Mouse (Mus musculus): Measurements from ENCODE around the gene Thg1l. TPM values are rescaled to one million over a fixed set of nuclear protein-coding genes. Genes with fewer than 3 reads are reported as not detected.
A peak's percentile ranks its signal among the peaks of the same experiment; 100 is the strongest.

Thg1l gene
- 9.8 and 10.9 TPM in 2 replicates for polyA plus RNA-seq (2016; fragmentation: Nextera tagmentation; extraction: Ambion mirVana)

DNA sequence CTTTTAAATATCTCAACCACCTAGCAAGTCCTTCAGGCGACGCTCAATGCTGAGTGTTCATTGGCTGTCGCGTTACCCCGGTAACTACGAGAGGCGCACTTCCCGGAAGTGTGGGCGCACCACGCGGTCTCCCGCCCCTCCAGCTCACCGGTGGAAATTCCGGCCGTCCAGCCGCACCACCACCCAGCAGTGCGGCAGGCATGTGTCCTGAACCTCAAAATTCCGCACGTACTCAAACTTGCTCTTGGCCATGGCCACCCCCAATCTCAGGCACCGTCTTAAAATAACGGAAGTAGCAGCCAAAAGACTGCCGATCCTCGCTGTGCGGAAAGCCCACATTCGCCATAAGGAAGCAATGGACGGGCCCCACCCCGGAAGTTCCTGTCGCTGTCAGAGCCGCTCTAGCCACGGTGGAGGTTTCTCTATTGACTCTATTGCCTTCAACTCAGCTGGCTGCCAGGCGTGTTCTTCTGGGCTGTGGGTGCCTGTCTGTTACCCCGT is at the start of gene Thg1l:
Gene Thg1l (minus strand): TSS at position 368 of the 501 bp plus-strand sequence.
- H3K4me2 ChIP-seq (replicated peaks) = peak within 1 kb of the TSS; percentile 57
- H3K9me3 ChIP-seq = no peaks in the 10 kb centered on the region
- H3K27me3 ChIP-seq (replicated peaks) = no peaks in the 10 kb centered on the region
- peak within 1 kb of the TSS; percentile 63 for H3K4me3 ChIP-seq
- H3K4me1 ChIP-seq = 0 out of 2 replicates have a peak, but pooled peaks cover 3% of the 10 kb centered on the region
- H3K27ac ChIP-seq = no peak within 1 kb of the TSS
- peaks cover 8% of the 10 kb centered on the region; the same call in 1 of the 2 replicates for H3K36me3 ChIP-seq
- peak; percentile 99 for ATAC-seq (ENCODE audit: low FRiP score, low read depth)
- H3K9ac ChIP-seq = peak within 1 kb of the TSS; percentile 44; the same call in 1 of the 2 replicates
- WGBS = under 1% methylated on average over 32 of the region's 32 CpGs

DNA sequence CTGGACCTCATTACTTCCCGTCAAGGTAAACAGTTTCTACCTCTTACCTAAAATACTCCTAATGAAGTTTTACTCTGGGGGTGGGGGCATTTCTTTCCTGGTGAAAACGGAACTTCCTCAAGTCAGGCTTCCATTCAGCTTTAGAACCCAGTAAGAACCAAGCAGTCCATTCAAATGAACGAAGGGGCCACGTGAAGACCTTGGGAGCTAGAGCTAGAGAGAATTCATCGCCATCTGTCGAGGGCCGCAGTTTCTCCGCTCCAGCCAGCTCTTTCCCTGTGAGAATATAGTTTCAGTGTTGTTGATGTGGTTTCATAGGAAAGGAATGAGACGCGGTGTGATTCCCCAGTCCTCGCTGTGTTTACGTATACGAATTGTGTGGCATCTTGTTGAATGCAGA is 36.8 kb upstream of the Thg1l start:
- no peak overlapping the region for H3K9ac ChIP-seq
- 55% methylated on average over 13 of the region's 13 CpGs for WGBS
- H3K4me2 ChIP-seq (replicated peaks) = peak overlapping the region; percentile 54
- no peaks in the 10 kb centered on the region for H3K27me3 ChIP-seq (replicated peaks)
- ATAC-seq (ENCODE audit: low FRiP score, low read depth) = no peak
- no peaks in the 10 kb centered on the region for H3K36me3 ChIP-seq
- no peak overlapping the region for H3K27ac ChIP-seq
- H3K4me1 ChIP-seq = peaks cover 5% of the 10 kb centered on the region; the same call in 1 of the 2 replicates
- no peaks in the 10 kb centered on the region for H3K9me3 ChIP-seq
- H3K4me3 ChIP-seq = no peak overlapping the region

DNA sequence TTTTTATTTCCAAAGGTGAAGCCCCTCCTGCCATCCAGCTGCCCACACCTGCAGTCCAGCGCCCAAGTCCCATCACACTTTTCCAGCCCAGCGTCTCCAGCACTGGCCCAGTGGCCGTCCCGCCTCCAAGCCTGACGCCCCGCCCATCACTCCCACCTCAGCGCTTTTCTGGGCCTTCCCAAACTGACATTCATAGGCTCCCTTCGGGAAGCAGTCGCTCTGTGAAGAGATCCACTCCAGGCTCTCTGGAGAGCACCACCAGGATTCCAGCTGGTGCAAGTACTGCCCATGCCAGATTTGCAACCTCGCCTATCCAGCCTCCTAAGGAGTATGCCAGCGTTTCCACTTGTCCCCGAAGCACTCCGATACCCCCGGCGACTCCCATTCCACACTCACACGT is 36.3 kb upstream of the Thg1l start:
- H3K36me3 ChIP-seq = no peaks in the 10 kb centered on the region
- H3K9me3 ChIP-seq = no peaks in the 10 kb centered on the region
- H3K27ac ChIP-seq = no peak overlapping the region
- H3K4me2 ChIP-seq (replicated peaks) = peak overlapping the region; percentile 54
- H3K9ac ChIP-seq = no peak overlapping the region
- no peak for ATAC-seq (ENCODE audit: low FRiP score, low read depth)
- H3K27me3 ChIP-seq (replicated peaks) = no peaks in the 10 kb centered on the region
- WGBS = 9% methylated on average over 16 of the region's 16 CpGs
- peaks cover 5% of the 10 kb centered on the region; the same call in 1 of the 2 replicates for H3K4me1 ChIP-seq
- peak overlapping the region; percentile 19 for H3K4me3 ChIP-seq

DNA sequence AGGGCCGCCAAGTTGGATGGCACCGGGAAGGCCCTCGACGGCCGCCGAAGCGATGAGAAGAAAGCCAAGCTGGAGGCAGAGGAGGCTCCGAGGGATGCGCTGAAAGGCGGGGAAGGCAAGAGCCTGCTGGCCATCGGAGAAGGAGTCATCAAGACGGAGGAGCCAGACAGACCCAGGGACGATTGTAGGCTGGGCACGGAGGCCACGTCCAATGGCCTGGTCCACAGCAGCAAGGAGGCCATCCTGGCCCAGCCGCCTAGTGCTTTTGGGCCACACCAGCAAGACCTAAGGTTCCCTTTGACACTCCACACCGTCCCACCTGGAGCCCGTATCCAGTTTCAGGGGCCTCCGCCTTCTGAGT is 25.6 kb upstream of the Thg1l start:
- H3K4me1 ChIP-seq = peaks cover 4% of the 10 kb centered on the region; the same call in 1 of the 2 replicates
- ATAC-seq (ENCODE audit: low FRiP score, low read depth) = peak; percentile 10; the same call in 1 of the 2 replicates
- 45% methylated on average over 19 of the region's 19 CpGs for WGBS

DNA sequence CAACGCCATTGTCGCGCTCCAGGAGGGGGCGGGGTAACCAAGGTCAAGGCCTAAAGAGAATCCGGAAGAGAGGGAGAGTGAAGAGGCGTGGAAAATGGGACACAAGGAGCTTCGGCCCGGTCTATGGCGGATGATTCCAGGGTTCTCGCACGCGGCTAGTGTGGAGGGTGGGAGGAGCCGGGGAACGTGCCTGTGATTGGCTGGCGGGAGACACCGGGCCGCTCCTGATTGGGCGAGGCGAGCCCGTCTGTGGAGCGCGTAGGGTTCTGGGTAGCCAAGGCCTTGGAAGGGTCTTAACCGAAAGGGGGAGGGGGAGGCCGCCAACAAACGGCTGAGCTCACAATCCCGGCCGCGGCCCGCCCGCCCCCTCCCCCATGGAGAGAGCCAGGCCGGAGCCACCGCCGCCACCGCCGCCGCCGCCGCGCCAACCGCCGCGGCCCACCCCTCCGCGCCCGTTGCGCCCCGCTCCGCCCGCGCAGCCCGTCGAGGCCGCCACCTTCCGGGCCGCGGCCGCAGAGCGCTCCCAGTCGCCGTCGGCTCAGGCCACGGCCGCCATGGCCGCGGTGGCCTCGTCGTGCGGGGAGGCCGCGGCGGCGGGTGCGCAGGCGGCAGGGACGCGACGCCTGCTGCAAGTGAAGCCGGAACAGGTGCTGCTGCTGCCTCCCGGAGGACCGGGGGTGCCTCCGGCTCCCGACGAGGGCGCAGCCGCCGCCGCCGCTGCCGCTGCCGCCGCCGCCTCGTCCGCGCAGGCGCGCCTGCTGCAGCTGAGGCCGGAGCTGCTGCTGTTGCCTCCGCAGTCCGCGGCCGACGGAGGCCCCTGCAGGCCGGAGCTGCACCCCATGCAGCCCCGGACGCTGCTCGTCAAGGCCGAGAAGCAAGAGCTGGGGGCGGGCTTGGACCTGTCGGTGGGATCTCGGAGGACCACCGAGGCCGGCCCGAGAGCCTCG is 24.9 kb upstream of the Thg1l start, which contains the start of gene Sox30:
Gene Sox30 (plus strand): TSS at position 365 of the 947 bp plus-strand sequence.
- Histone ChIP-seq H3K4me1 (peaks cover 4% of the 10 kb centered on the region; the same call in 1 of the 2 replicates), H3K27ac (no peak within 1 kb of the TSS), H3K36me3 (no peaks in the 10 kb centered on the region), H3K27me3 (replicated peaks) (no peaks in the 10 kb centered on the region; the same call in none of the 2 replicates), H3K4me2 (replicated peaks) (peak within 1 kb of the TSS; percentile 67), H3K4me3 (peak within 1 kb of the TSS; percentile 64), H3K9ac (peak within 1 kb of the TSS; percentile 78), H3K9me3 (peaks cover 3% of the 10 kb centered on the region; the same call in 1 of the 2 replicates)
- ATAC-seq (ENCODE audit: low FRiP score, low read depth) = peak; percentile 98
- 7% methylated on average over 96 of the region's 115 CpGs for WGBS

More for the DNA sequence above, 25.6 kb upstream of the Thg1l start:
- Histone ChIP-seq H3K27me3 (replicated peaks) (no peaks in the 10 kb centered on the region; the same call in none of the 2 replicates), H3K4me3 (peak overlapping the region; percentile 64), H3K36me3 (no peaks in the 10 kb centered on the region), H3K4me2 (replicated peaks) (peak overlapping the region; percentile 67), H3K9ac (peak overlapping the region; percentile 78), H3K27ac (no peak overlapping the region), H3K9me3 (peaks cover 3% of the 10 kb centered on the region; the same call in 1 of the 2 replicates)

DNA sequence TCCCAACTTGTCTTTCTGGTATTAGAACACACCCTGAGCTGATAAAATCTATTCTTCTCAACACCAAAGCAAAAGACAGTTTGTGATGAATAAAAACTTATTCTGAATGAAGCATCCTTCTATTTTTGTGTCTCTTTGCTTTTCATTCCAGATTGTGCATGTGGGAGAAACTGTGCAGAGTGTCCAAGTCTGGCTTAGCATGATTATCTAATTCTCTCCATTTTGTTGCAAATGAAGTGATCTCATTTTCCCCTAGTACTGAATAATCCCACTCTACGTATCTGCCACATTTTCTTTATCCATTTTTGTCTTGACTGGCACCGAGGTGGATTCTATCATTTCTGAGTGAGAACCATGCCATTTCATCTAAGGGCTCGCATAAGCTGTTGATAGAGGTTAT is 20.8 kb upstream of the Thg1l start:
- H3K9ac ChIP-seq = no peak overlapping the region
- peaks cover 3% of the 10 kb centered on the region; the same call in 1 of the 2 replicates for H3K9me3 ChIP-seq
- H3K4me3 ChIP-seq = no peak overlapping the region
- peaks cover 3% of the 10 kb centered on the region; the same call in 1 of the 2 replicates for H3K4me1 ChIP-seq
- H3K4me2 ChIP-seq (replicated peaks) = no peak overlapping the region
- no peaks in the 10 kb centered on the region; the same call in none of the 2 replicates for H3K27me3 ChIP-seq (replicated peaks)
- H3K27ac ChIP-seq = no peak overlapping the region
- ATAC-seq (ENCODE audit: low FRiP score, low read depth) = no peak
- WGBS = 83% methylated on average over 3 of the region's 3 CpGs
- no peaks in the 10 kb centered on the region for H3K36me3 ChIP-seq

DNA sequence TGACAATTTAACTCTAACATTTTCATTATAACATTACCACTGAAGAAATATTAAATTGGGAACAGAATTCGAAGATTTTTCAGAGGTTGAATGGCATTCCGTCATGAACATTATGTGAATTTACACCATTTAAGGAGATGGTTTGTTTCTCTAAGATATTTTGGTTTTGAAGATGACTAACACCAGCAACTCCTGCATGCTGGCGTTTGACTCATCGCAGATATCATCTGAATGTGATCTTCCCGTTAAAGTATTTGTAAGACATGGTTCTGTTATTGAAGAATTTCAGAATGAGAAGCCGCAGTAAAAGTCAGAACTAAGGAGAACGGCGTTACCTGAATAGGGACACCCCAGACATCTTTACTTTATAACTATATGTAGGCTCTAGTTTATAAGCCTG is 19.2 kb upstream of the Thg1l start:
- no peaks in the 10 kb centered on the region for H3K36me3 ChIP-seq
- H3K4me1 ChIP-seq = no peaks in the 10 kb centered on the region
- no peak overlapping the region for H3K4me2 ChIP-seq (replicated peaks)
- H3K9me3 ChIP-seq = no peaks in the 10 kb centered on the region
- H3K27ac ChIP-seq = no peak overlapping the region
- 93% methylated on average over 8 of the region's 8 CpGs for WGBS
- H3K9ac ChIP-seq = no peak overlapping the region
- ATAC-seq (ENCODE audit: low FRiP score, low read depth) = no peak
- no peaks in the 10 kb centered on the region for H3K27me3 ChIP-seq (replicated peaks)
- no peak overlapping the region for H3K4me3 ChIP-seq

DNA sequence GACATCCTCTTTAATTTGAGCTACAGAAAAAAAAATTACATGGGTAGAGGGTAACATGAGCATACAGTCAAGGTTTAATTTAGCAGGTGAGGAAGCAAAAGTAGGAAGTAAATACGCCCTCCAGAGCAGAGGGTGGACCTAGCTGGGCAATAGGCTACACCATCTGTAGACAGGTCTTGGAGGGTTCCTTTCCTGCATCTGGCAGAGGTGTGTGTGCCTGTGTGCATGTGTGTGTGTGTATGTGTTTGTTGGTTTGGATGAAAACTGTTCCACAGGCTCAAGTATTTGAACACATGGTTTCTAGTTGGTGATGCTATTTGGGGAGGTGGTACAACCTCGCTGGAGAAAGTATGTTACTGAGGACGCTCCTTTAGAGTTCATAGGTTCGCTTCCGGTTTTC is 18.3 kb upstream of the Thg1l start:
- H3K4me1 ChIP-seq = no peaks in the 10 kb centered on the region
- no peaks in the 10 kb centered on the region for H3K27me3 ChIP-seq (replicated peaks)
- H3K27ac ChIP-seq = no peak overlapping the region
- no peaks in the 10 kb centered on the region for H3K36me3 ChIP-seq
- no peak for ATAC-seq (ENCODE audit: low FRiP score, low read depth)
- no peak overlapping the region for H3K4me2 ChIP-seq (replicated peaks)
- no peaks in the 10 kb centered on the region for H3K9me3 ChIP-seq
- 89% methylated on average over 5 of the region's 5 CpGs for WGBS
- no peak overlapping the region for H3K9ac ChIP-seq
- no peak overlapping the region for H3K4me3 ChIP-seq

DNA sequence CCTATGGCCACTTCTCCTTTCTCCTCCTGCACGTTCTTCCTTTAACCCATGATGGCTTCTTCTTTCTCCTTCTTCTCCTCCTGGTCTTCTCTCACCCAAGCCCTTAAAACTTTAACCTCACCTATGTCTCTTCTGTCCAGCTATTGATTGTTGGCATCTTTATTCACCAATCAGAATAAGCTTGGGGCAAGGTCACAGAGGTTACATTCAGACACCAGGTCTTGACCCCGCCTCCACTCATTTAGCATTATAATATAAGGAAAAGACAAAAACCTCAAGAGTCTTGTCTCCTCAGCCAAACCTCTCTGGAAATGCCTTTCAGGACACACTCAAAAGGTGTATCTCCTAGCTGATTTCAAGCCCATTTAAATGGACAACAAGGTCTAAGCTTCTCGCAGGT is 13.2 kb upstream of the Thg1l start:
- H3K27ac ChIP-seq = no peak overlapping the region
- no peaks in the 10 kb centered on the region for H3K9me3 ChIP-seq
- H3K36me3 ChIP-seq = no peaks in the 10 kb centered on the region
- H3K4me1 ChIP-seq = no peaks in the 10 kb centered on the region
- no peak overlapping the region for H3K9ac ChIP-seq
- no peak for ATAC-seq (ENCODE audit: low FRiP score, low read depth)
- no peak overlapping the region for H3K4me3 ChIP-seq
- 88% methylated on average over 3 of the region's 3 CpGs for WGBS
- H3K27me3 ChIP-seq (replicated peaks) = no peaks in the 10 kb centered on the region
- no peak overlapping the region for H3K4me2 ChIP-seq (replicated peaks)

DNA sequence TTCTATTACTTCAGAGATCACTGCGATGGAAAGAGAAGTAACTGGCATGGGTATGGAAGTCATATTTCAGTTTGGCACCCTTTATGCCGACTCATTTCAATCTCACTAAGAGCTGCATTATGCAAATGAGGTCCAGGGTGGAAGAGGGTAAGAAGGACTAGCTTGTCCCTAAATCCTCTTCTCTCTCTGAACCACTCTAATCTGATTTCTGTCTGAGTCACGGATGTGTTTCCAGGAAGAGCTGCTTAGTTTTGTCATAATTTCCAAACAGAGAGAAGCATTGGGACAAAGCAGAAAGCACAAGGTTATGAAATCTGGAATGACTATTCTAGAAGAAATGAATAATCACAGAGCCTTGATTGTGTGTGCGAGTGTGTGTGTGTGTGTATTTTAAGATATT is 11.6 kb upstream of the Thg1l start:
- Histone ChIP-seq H3K36me3 (no peaks in the 10 kb centered on the region), H3K27me3 (replicated peaks) (no peaks in the 10 kb centered on the region), H3K4me2 (replicated peaks) (no peak overlapping the region), H3K9ac (no peak overlapping the region), H3K4me1 (no peaks in the 10 kb centered on the region), H3K27ac (no peak overlapping the region), H3K9me3 (no peaks in the 10 kb centered on the region), H3K4me3 (no peak overlapping the region)
- WGBS = 87% methylated on average over 4 of the region's 4 CpGs
- ATAC-seq (ENCODE audit: low FRiP score, low read depth) = no peak

DNA sequence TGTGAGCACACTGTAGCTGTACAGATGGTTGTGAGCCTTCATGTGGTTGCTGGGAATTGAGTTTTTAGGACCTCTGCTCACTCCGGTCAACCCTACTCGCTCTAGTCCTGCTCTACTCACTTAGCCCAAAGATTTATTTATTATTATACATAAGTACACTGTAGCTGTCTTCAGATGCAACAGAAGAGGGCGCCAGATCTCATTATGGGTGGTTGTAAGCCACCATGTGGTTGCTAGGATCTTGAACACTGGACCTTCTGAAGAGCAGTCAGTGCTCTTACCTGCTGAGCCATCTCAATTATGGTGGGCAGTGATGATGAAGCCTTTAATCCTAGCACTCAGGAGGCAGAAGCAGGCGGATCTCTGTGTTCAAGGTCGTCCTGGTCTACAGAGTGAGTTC is 4.7 kb upstream of the Thg1l start:
- Histone ChIP-seq H3K4me3 (no peak overlapping the region), H3K36me3 (no peaks in the 10 kb centered on the region), H3K9me3 (no peaks in the 10 kb centered on the region), H3K9ac (no peak overlapping the region), H3K4me2 (replicated peaks) (no peak overlapping the region), H3K4me1 (no peaks in the 10 kb centered on the region), H3K27me3 (replicated peaks) (no peaks in the 10 kb centered on the region), H3K27ac (no peak overlapping the region)
- no peak for ATAC-seq (ENCODE audit: low FRiP score, low read depth)
- WGBS = 83% methylated on average over 5 of the region's 5 CpGs

DNA sequence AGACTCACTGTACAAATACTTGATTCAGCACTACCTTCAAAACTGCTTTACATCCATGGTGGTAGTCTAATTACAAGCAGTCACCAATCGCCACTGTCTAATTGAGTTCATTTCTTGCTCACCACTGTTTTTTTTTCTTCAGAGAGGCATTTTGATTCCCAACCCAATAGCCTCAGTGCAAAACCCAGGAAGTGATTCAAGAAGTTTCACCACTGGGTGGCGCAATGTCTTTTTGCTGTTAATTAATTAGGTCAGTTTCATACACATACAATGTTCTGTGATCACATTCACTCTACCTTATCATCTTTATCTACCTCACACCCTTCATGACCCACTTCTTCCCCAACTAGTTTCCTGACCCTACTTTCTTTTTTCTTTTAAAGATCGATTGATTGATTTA is 4.3 kb upstream of the Thg1l start:
- ATAC-seq (ENCODE audit: low FRiP score, low read depth) = no peak
- H3K4me3 ChIP-seq = no peak overlapping the region
- no peaks in the 10 kb centered on the region for H3K9me3 ChIP-seq
- H3K27ac ChIP-seq = no peak overlapping the region
- H3K27me3 ChIP-seq (replicated peaks) = no peaks in the 10 kb centered on the region
- 68% methylated on average over 3 of the region's 3 CpGs for whole genome bisulfite sequencing
- no peak overlapping the region for H3K9ac ChIP-seq
- H3K4me2 ChIP-seq (replicated peaks) = no peak overlapping the region
- no peaks in the 10 kb centered on the region for H3K36me3 ChIP-seq
- 0 out of 2 replicates have a peak, but pooled peaks cover 3% of the 10 kb centered on the region for H3K4me1 ChIP-seq

Measured in neural tube, embryonic 12.5 days (tissue).